Mouse (Mus musculus): Measurements from ENCODE around the gene Gucy2c. TPM values are rescaled to one million over a fixed set of nuclear protein-coding genes. Genes with fewer than 3 reads are reported as not detected.

Gucy2c gene
- total and polyA plus RNA-seq, 3 experiments: not detected

- Histone ChIP-seq H3K9ac (ENCODE audit: control insufficient read depth, low read depth, low read length, poor library complexity, severe bottlenecking) (no peak overlapping the region), H3K4me3 (ENCODE audit: control insufficient read depth in 1 of 2, insufficient read depth in 1 of 2, low read depth in 2 of 2, low read length in 2 of 2) (no peak overlapping the region), H3K4me1 (ENCODE audit: control insufficient read depth in 1 of 2, insufficient read depth in 2 of 2, low read length in 2 of 2) (no peaks in the 10 kb centered on the region), H3K79me2 (ENCODE audit: control insufficient read depth, insufficient read depth, low read length, poor library complexity) (no peaks in the 10 kb centered on the region), H3K27ac (ENCODE audit: control insufficient read depth, low read depth, low read length) (no peak overlapping the region), H3K27me3 (ENCODE audit: control insufficient read depth in 1 of 2, insufficient read depth in 2 of 2, low read length in 2 of 2) (no peaks in the 10 kb centered on the region), H3K9me3 (replicated peaks; ENCODE audit: insufficient read depth, low read length) (no peaks in the 10 kb centered on the region), H3K36me3 (ENCODE audit: control insufficient read depth in 1 of 2, insufficient read depth in 2 of 2, low read length in 2 of 2) (no peaks in the 10 kb centered on the region)
- TF ChIP-seq CHD2 (IDR thresholded peaks at IDR 0.05; ENCODE audit: low read length) (no peak), TAL1 (IDR thresholded peaks at IDR 0.05; ENCODE audit: low read length) (no peak), MYC (IDR thresholded peaks at IDR 0.05; ENCODE audit: low read depth, low read length) (no peak), GABPA (IDR thresholded peaks at IDR 0.05; ENCODE audit: low read depth, low read length) (no peak), BHLHE40 (IDR thresholded peaks at IDR 0.05; ENCODE audit: borderline replicate concordance, low read depth, low read length) (no peak), NRF1 (IDR thresholded peaks at IDR 0.05; ENCODE audit: insufficient read depth, low read depth, low read length, poor library complexity, severe bottlenecking) (no peak), ZKSCAN1 (IDR thresholded peaks at IDR 0.05; ENCODE audit: low read depth, low read length) (no peak), JUND (IDR thresholded peaks at IDR 0.05; ENCODE audit: low read depth, low read length) (no peak), SIN3A (IDR thresholded peaks at IDR 0.05; ENCODE audit: low read length) (no peak), ZNF384 (IDR thresholded peaks at IDR 0.05; ENCODE audit: low read depth, low read length) (no peak), SMC3 (IDR thresholded peaks at IDR 0.05; ENCODE audit: low read depth, low read length) (no peak), POLR2A (IDR thresholded peaks at IDR 0.05; ENCODE audit: control insufficient read depth in 1 of 2, insufficient read depth in 1 of 2, low read depth in 1 of 2, low read length in 2 of 2, poor library complexity in 1 of 2) (no peak), MAFK (IDR thresholded peaks at IDR 0.05; ENCODE audit: borderline replicate concordance, low read depth, low read length) (no peak), POLR2AphosphoS2 (IDR thresholded peaks at IDR 0.05; ENCODE audit: low read length) (no peak), GATA1 (IDR thresholded peaks at IDR 0.05; ENCODE audit: low read depth, low read length) (no peak), UBTF (IDR thresholded peaks at IDR 0.05; ENCODE audit: borderline replicate concordance, insufficient read depth, low read depth, low read length) (no peak), MXI1 (IDR thresholded peaks at IDR 0.05; ENCODE audit: low read depth, low read length) (no peak), RAD21 (IDR thresholded peaks at IDR 0.05; ENCODE audit: low read depth, low read length) (no peak)
- DNase-seq (ENCODE audit: low read depth, low spot score): no peak
Observed at GRCm38 (mm10) chr6:136715881-136716431, 65.6 kb downstream of the Gucy2c start.

GRCm38 (mm10) chr6:136714097-136714496, 67.5 kb downstream of the Gucy2c start:
- Histone ChIP-seq H3K79me2 (ENCODE audit: control insufficient read depth, insufficient read depth, low read length, poor library complexity) (no peaks in the 10 kb centered on the region), H3K4me1 (ENCODE audit: control insufficient read depth in 1 of 2, insufficient read depth in 2 of 2, low read length in 2 of 2) (no peaks in the 10 kb centered on the region), H3K9ac (ENCODE audit: control insufficient read depth, low read depth, low read length, poor library complexity, severe bottlenecking) (no peak overlapping the region), H3K27me3 (ENCODE audit: control insufficient read depth in 1 of 2, insufficient read depth in 2 of 2, low read length in 2 of 2) (no peaks in the 10 kb centered on the region), H3K9me3 (replicated peaks; ENCODE audit: insufficient read depth, low read length) (no peaks in the 10 kb centered on the region), H3K4me3 (ENCODE audit: control insufficient read depth in 1 of 2, insufficient read depth in 1 of 2, low read depth in 2 of 2, low read length in 2 of 2) (no peak overlapping the region), H3K36me3 (ENCODE audit: control insufficient read depth in 1 of 2, insufficient read depth in 2 of 2, low read length in 2 of 2) (no peaks in the 10 kb centered on the region), H3K27ac (ENCODE audit: control insufficient read depth, low read depth, low read length) (no peak overlapping the region)
- no peak for DNase-seq (ENCODE audit: low read depth, low spot score)
- no peak for TF ChIP-seq ETS1 (IDR thresholded peaks at IDR 0.05; ENCODE audit: low read depth, low read length)
- no peak for TF ChIP-seq HCFC1 (IDR thresholded peaks at IDR 0.05; ENCODE audit: low read depth, low read length)
- TF ChIP-seq CHD2 (IDR thresholded peaks at IDR 0.05; ENCODE audit: low read length): no peak
- no peak for TF ChIP-seq GATA1 (IDR thresholded peaks at IDR 0.05; ENCODE audit: low read depth, low read length)
- no peak for TF ChIP-seq TCF12 (IDR thresholded peaks at IDR 0.05; ENCODE audit: low read depth, low read length)
- TF ChIP-seq E2F4 (IDR thresholded peaks at IDR 0.05; ENCODE audit: borderline replicate concordance, low read depth, low read length): no peak
- TF ChIP-seq TBP (IDR thresholded peaks at IDR 0.05; ENCODE audit: low read depth, low read length): no peak
- TF ChIP-seq JUND (IDR thresholded peaks at IDR 0.05; ENCODE audit: low read depth, low read length): no peak
- no peak for TF ChIP-seq RAD21 (IDR thresholded peaks at IDR 0.05; ENCODE audit: low read depth, low read length)
- no peak for TF ChIP-seq MYB (IDR thresholded peaks at IDR 0.05; ENCODE audit: low read depth, low read length)
- no peak for TF ChIP-seq TAL1 (IDR thresholded peaks at IDR 0.05; ENCODE audit: low read length)
- no peak for TF ChIP-seq MXI1 (IDR thresholded peaks at IDR 0.05; ENCODE audit: low read depth, low read length)
- no peak for TF ChIP-seq RCOR1 (IDR thresholded peaks at IDR 0.05; ENCODE audit: low read depth, low read length)
- TF ChIP-seq POLR2A (IDR thresholded peaks at IDR 0.05; ENCODE audit: control insufficient read depth in 1 of 2, insufficient read depth in 1 of 2, low read depth in 1 of 2, low read length in 2 of 2, poor library complexity in 1 of 2): no peak

Data from MEL (cell line).